Mouse (Mus musculus) bone marrow, adult 2 months (tissue): ENCODE results near the gene Dbnl.

Experiments used
- CTCF ChIP-seq: fragments of 200-500 bp; IDR thresholded peaks from 2 replicates; pipeline ENCODE4 v1.5.1; 2011; ENCODE audit warnings: low read length, control low read depth; ENCODE audit not compliant: control insufficient read depth, insufficient read depth
- POLR2A ChIP-seq: fragments of 200-500 bp; IDR thresholded peaks from 2 replicates; pipeline ENCODE4 v1.6.1; 2011; ENCODE audit warnings: low read depth, mild to moderate bottlenecking, control low read depth, low read length, borderline replicate concordance; ENCODE audit not compliant: control insufficient read depth

DNA sequence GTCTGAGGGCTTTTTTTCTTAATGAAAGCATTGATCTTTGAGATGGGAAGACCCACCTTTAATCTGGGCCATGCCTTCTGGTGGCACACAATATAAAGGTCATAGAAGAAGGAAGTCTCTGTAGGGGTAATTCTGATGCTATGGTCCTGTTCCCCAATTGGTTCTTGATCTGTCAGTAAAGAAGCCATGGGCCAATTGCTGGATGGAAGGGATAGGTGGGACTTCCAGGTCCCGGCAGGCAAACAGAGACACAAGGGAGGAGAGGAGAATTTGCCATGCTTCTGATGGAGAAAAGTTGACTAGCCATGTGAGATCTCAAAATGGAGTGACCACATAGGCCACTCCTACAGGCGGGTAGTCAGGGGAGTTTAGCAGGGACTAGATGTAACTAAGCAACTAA, 30.9 kb downstream of the Dbnl start:
- TF ChIP-seq CTCF (no peak), POLR2A (no peak)
